Mouse (Mus musculus): ENCODE measurements around the gene Camsap3.

The Camsap3 gene

DNA sequence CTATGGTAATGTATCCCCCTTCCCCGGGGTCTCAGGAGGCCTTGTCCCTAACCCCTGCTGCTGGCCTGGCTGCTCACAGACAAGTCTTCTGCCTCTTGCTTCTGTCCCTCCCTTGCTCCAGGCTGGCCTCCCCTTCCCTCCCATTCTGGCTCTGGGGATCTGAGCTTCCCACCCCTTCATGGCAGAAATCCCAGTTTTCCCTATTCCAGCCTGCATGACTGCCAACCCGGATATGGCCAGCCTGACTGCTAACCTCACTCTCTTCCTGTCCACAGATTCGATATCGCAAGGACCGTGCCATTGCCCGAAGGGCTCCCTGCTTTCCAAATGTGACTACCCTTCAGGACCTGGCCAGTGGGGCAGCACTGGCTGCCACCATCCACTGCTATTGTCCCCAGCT lies 13.3 kb downstream of the Camsap3 start:
- DNase-seq (ENCODE audit: low read depth) = no peak

GRCm38 (mm10) chr8:3603439-3603838 lies 16.3 kb downstream of the Camsap3 start:
- no peak for DNase-seq (ENCODE audit: low read depth)

- DNase-seq (ENCODE audit: low read depth) = no peak
These were observed 19.5 kb downstream of the Camsap3 start for GRCm38 (mm10) chr8:3606593-3606992.

GRCm38 (mm10) chr8:3607822-3608221 lies 20.7 kb downstream of the Camsap3 start:
- DNase-seq (ENCODE audit: low read depth) = no peak

DNA sequence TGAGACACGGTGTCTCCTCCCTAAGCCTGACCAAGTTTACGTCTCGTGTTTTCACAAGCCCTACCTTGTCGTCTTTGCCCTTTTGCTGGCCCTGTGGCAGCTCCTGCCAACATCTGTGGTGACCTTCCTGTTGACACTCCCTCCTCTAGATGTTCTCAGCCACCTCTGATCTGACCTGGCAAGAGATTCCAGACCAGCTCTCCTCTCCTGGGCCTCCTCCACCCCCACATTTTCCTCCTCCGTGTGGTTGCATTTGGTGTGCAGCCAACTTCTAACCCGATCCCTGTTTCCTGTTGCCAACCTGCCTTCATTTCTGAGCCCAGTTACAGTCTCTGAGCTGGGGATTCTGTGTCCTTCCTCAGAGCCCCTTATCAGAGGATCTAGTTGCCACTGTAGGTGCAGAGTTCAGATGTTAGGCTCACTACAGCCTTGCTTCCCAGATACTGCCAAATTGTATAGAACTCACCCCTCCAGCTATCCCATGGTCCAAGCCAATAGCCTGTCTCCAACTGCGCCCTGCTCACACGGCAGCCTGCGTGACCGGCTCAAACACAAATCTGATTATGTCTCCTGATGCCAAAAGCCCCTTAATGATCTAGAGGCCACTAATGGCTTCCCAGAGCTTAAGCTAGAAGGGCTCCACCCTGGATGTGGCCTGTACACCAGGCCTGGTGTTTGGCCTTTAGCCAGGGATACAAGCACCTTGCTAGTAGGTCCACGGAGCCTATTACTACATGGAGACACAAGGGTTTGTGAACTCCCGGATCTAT lies 22.1 kb downstream of the Camsap3 start:
- no peak for DNase-seq (ENCODE audit: low read depth)

GRCm38 (mm10) chr8:3609816-3610150 lies 22.7 kb downstream of the Camsap3 start:
- DNase-seq (ENCODE audit: low read depth) = no peak

- DNase-seq (ENCODE audit: low read depth) = peak; percentile 99
These were observed 34.3 kb downstream of the Camsap3 start, which contains the start of the genes Xab2 and Pet100 for GRCm38 (mm10) chr8:3621199-3621970. TSS of gene Xab2 (minus strand) at chr8:3621316. TSS of gene Pet100 (plus strand) at chr8:3621548.

GRCm38 (mm10) chr8:3622119-3622518 lies 35.0 kb downstream of the Camsap3 start:
- DNase-seq (ENCODE audit: low read depth) = no peak

DNA sequence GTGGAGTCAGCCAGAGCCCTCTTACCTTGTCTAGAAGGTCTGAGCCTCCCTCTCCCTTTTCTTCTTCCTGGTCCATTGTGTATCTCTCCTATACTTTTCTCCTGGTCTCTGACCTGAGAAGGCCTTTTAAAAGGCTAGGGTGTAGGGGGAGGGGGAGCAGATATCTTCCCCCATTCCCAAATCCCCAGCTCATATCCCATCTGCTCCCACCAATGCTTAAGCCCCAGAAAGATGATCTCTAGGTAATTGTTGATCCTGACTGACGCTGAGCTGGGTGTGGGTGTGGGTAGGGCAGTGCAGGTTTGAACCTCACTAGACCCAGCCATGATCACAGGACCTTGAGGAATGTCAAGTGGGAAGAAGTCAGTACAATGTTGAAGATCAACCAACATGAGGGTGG lies 38.4 kb downstream of the Camsap3 start, which contains the start of gene Pcp2:
TSS of gene Pcp2 (minus strand) at position 101 of the 400 bp plus-strand sequence.
- DNase-seq (ENCODE audit: low read depth) = no peak

DNA sequence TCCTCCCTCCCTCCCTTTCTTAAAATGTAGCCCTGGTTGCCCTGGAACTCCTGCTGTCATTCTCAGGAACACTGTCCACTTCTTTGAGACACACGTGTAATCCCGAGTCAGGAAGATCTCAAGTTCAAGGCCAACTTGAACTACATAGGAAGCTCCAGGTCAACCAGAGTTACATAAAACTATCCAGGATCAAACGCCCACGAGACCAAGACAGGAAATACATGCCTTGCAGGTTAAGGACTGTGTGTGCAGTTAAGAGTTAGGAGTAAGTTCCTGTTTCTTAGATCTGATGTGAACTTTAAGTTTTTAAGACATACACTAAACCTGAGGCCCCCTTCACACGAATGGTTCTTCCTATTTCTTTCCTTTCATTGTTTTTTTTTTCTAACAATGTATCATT lies 39.9 kb downstream of the Camsap3 start:
- no peak for DNase-seq (ENCODE audit: low read depth)

DNA sequence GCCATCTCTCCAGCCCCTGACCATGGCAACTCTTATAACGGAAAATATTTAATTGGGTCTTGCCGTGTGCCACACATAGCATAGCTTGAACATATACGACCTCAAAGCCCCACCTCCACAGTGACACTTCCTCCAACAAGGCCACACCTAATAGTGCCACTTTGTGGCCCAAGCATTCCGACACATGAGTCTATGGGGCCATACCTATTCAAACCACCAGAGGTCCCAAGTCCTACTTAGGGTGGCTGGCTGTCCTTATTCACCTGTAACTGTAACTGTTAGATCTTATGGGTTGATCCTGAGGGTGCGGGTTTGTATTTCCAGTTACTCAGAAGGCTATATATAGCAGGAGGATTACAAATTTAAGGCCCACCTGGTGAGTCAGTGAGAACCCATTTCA lies 40.9 kb downstream of the Camsap3 start:
- DNase-seq (ENCODE audit: low read depth) = peak; percentile 60

- peak; percentile 93 for DNase-seq (ENCODE audit: low read depth)
These were observed 43.8 kb downstream of the Camsap3 start, which contains the start of gene Stxbp2 for GRCm38 (mm10) chr8:3630647-3631477. TSS of gene Stxbp2 (plus strand) at chr8:3630955.

GRCm38 (mm10) chr8:3631478-3631875 lies 44.4 kb downstream of the Camsap3 start:
- peak; percentile 41 for DNase-seq (ENCODE audit: low read depth)

- peak; percentile 57 for DNase-seq (ENCODE audit: low read depth)
These were observed 58.7 kb downstream of the Camsap3 start for GRCm38 (mm10) chr8:3645804-3646203.

GRCm38 (mm10) chr8:3646824-3647531 lies 59.9 kb downstream of the Camsap3 start:
- no peak for DNase-seq (ENCODE audit: low read depth)

DNA sequence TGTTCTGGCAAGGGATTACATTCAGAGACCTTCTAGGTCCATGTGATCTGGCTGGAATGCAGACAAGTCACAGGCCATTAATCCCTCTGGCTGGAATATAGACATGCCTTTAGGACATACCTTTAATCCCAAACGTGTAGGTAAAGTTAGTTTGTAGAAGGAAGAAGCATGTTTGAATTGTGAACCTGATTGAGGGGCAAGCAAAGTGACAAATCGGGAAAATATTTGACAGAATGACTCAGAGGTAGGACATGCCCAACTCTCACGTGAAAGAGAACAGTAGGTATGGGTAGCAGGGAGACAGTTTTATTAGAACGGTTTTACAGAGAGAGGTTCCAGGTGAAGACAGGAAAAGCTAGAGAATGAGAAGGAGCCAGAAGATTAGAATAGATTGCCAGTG lies 60.5 kb downstream of the Camsap3 start:
- DNase-seq (ENCODE audit: low read depth) = no peak

GRCm38 (mm10) chr8:3648268-3648667 lies 61.2 kb downstream of the Camsap3 start:
- no peak for DNase-seq (ENCODE audit: low read depth)

DNA sequence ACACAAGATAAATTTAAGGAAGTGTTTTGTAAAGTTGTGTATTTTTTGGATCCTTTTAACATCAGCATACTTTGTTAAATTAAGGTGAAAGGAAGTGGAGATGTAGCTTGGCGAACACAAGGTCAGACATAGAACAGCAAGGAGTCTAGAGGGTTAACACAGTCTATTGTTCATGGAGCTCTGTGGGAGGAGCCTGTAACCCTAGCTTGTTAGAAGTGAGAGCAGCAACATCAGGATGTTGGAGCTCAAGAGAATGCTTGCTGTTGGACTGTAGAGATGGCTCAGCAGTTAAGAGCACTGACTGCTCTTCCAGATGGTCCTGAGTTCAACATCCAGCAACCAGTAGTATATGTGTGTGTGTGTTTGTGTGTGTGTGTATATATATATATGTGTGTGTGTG lies 61.9 kb downstream of the Camsap3 start:
- DNase-seq (ENCODE audit: low read depth) = no peak

DNA sequence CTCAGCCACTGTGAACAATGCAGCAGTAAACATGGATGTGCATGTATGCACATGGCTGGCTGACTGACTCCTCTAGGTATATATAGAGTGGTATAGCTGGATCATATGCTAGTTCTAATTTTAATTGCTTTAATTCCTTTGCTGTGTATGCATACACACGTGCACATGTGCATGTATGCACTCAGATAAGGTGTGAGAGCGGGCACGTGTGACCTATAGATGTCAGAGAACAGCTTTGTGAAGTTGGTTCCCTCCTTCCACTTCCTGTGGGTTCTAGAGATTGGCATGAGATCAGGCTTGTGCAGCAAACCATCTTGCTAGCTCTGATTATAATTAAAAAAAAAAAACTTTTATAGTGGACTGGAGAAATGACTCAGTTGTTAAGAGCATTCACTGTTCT lies 65.8 kb downstream of the Camsap3 start:
- DNase-seq (ENCODE audit: low read depth) = no peak

- no peak for DNase-seq (ENCODE audit: low read depth)
These were observed 67.8 kb downstream of the Camsap3 start for GRCm38 (mm10) chr8:3654726-3655508.

DNA sequence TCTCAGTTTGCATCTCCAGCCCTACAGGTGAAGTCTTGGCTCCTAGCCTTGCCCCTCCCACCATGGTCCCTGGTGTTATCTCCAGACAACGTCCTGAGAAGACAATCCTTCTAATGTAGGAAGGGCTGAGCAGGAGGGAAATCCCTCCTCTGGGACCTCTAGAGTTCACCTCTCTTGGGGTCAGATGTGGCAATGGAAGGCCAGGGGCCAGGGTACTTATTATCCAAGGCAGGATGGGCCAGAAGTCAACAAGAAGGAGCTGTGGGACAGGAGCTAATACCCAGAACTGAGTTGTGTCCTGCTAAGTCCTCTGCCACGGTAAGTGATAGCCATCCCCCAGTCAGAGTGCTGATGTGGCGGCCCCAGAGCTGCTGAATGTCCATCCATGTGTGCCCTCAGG lies 68.4 kb downstream of the Camsap3 start, which contains the start of gene Retn:
TSS of gene Retn (plus strand) at position 245 of the 400 bp plus-strand sequence.
- DNase-seq (ENCODE audit: low read depth) = no peak

All from naive thymus-derived CD4-positive, alpha-beta T cell, adult 2 months (primary cell).